Mouse (Mus musculus): Measurements from ENCODE around the gene Med12l. TPM values are rescaled to one million over a fixed set of nuclear protein-coding genes. Genes with fewer than 3 reads are reported as not detected.
A peak's percentile ranks its signal among the peaks of the same experiment; 100 is the strongest.

Med12l gene
- polyA plus RNA-seq, 1 experiment, result not detected

- H3K27me3 ChIP-seq (ENCODE audit: control insufficient read depth), result no peaks in the 10 kb centered on the region
- H3K4me1 ChIP-seq (ENCODE audit: control insufficient read depth), result no peaks in the 10 kb centered on the region
- no peaks in the 10 kb centered on the region for H3K36me3 ChIP-seq (ENCODE audit: control insufficient read depth)
- no peak overlapping the region for H3K4me3 ChIP-seq (replicated peaks)
- H3K9me3 ChIP-seq (ENCODE audit: control insufficient read depth, low read length), result no peaks in the 10 kb centered on the region
- no peak for TF ChIP-seq GATA1 (IDR thresholded peaks at IDR 0.05; ENCODE audit: low read length)
- TF ChIP-seq TAL1 (IDR thresholded peaks at IDR 0.05; ENCODE audit: low read length), result no peak
These were observed 171.2 kb downstream of the Med12l start for GRCm38 (mm10) chr3:59176871-59177270.

DNA sequence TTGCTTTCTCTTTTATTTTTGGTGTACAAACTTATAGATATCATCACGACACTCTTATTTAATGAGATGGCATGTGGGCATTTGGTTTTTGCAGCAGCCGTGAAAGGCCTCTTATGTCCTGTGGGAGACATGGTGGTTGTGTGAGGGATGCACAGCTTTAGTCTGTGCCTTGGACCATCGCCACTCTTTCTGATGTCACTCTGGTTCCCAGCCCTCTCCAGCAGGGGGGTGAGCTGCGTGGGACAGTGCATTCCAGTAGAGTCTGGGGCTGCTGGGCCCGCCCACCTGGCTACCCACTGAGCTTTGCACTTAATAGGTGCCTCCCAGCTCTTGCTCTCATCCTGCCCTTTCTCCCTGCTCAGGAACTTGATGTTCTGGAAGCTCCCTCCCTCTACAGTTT is 175.5 kb downstream of the Med12l start:
- H3K27me3 ChIP-seq (ENCODE audit: control insufficient read depth), result no peaks in the 10 kb centered on the region
- H3K4me3 ChIP-seq (replicated peaks), result no peak overlapping the region
- no peaks in the 10 kb centered on the region for H3K36me3 ChIP-seq (ENCODE audit: control insufficient read depth)
- no peaks in the 10 kb centered on the region for H3K4me1 ChIP-seq (ENCODE audit: control insufficient read depth)
- TF ChIP-seq GATA1 (IDR thresholded peaks at IDR 0.05; ENCODE audit: low read length), result no peak
- no peak for TF ChIP-seq TAL1 (IDR thresholded peaks at IDR 0.05; ENCODE audit: low read length)
- H3K9me3 ChIP-seq (ENCODE audit: control insufficient read depth, low read length), result no peaks in the 10 kb centered on the region

GRCm38 (mm10) chr3:59182129-59182528 is 176.5 kb downstream of the Med12l start:
- Histone ChIP-seq H3K4me1 (ENCODE audit: control insufficient read depth) (no peaks in the 10 kb centered on the region), H3K27me3 (ENCODE audit: control insufficient read depth) (no peaks in the 10 kb centered on the region), H3K36me3 (ENCODE audit: control insufficient read depth) (no peaks in the 10 kb centered on the region), H3K4me3 (replicated peaks) (no peak overlapping the region), H3K9me3 (ENCODE audit: control insufficient read depth, low read length) (no peaks in the 10 kb centered on the region)
- no peak for TF ChIP-seq GATA1 (IDR thresholded peaks at IDR 0.05; ENCODE audit: low read length)
- TF ChIP-seq TAL1 (IDR thresholded peaks at IDR 0.05; ENCODE audit: low read length), result no peak

DNA sequence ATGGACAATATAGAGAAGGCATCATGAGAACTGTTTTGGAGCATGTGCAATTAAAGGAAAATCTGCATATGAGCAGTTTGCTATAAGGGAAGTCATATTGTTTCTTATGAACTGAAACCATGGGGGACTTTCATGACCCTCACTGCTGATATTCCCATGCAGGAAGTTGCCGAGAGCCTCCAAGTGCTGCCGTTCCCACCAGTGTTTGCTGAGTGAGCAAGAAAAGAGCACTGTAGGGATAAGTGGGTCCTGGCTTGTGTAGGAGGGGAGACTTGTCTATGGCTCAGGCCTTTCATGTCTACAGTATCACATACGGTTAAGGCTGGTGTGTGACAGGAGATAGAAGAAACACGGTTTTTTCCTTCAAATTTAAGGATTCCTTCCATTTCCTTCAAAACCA is 180.0 kb downstream of the Med12l start:
- TF ChIP-seq TAL1 (IDR thresholded peaks at IDR 0.05; ENCODE audit: low read length), result no peak
- no peak for TF ChIP-seq GATA1 (IDR thresholded peaks at IDR 0.05; ENCODE audit: low read length)

GRCm38 (mm10) chr3:59187336-59187735 is 181.7 kb downstream of the Med12l start:
- Histone ChIP-seq H3K4me1 (ENCODE audit: control insufficient read depth) (no peaks in the 10 kb centered on the region), H3K9me3 (ENCODE audit: control insufficient read depth, low read length) (no peaks in the 10 kb centered on the region), H3K4me3 (replicated peaks) (no peak overlapping the region), H3K36me3 (ENCODE audit: control insufficient read depth) (no peaks in the 10 kb centered on the region), H3K27me3 (ENCODE audit: control insufficient read depth) (no peaks in the 10 kb centered on the region)
- TF ChIP-seq GATA1 (IDR thresholded peaks at IDR 0.05; ENCODE audit: low read length), result no peak
- TF ChIP-seq TAL1 (IDR thresholded peaks at IDR 0.05; ENCODE audit: low read length), result no peak

More for the DNA sequence above, 180.0 kb downstream of the Med12l start:
- H3K36me3 ChIP-seq (ENCODE audit: control insufficient read depth), result no peaks in the 10 kb centered on the region
- no peaks in the 10 kb centered on the region for H3K27me3 ChIP-seq (ENCODE audit: control insufficient read depth)
- H3K4me1 ChIP-seq (ENCODE audit: control insufficient read depth), result no peaks in the 10 kb centered on the region
- no peaks in the 10 kb centered on the region for H3K9me3 ChIP-seq (ENCODE audit: control insufficient read depth, low read length)
- H3K4me3 ChIP-seq (replicated peaks), result no peak overlapping the region

DNA sequence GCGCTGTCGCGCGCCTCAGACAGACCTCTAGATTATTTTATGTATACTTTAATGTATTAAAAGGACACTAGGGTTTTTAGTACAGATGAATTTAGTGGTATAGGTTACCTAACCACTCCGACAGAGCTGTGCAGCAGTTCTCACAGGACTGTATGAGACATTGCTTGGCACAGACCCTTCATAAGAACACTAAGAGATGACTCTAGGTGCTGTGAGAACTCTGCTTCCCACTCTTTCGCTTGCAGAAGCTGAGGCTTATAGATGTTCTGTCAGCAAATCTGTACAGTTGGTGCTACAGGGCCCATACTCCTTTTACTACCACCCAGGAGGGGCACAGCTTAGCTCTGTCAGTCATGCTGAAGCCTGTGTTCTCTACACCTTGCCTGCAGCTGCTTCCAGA is 186.0 kb downstream of the Med12l start:
- H3K9me3 ChIP-seq (ENCODE audit: control insufficient read depth, low read length), result no peaks in the 10 kb centered on the region
- TF ChIP-seq TAL1 (IDR thresholded peaks at IDR 0.05; ENCODE audit: low read length) (0 out of 3 replicates have a peak, but pooled peaks have one; percentile 3), GATA1 (IDR thresholded peaks at IDR 0.05; ENCODE audit: low read length) (no peak)

GRCm38 (mm10) chr3:59194099-59194498 is 188.5 kb downstream of the Med12l start:
- no peaks in the 10 kb centered on the region for H3K4me1 ChIP-seq (ENCODE audit: control insufficient read depth)
- no peaks in the 10 kb centered on the region for H3K9me3 ChIP-seq (ENCODE audit: control insufficient read depth, low read length)
- H3K4me3 ChIP-seq (replicated peaks), result no peak overlapping the region
- no peaks in the 10 kb centered on the region for H3K36me3 ChIP-seq (ENCODE audit: control insufficient read depth)
- no peak for TF ChIP-seq TAL1 (IDR thresholded peaks at IDR 0.05; ENCODE audit: low read length)
- TF ChIP-seq GATA1 (IDR thresholded peaks at IDR 0.05; ENCODE audit: low read length), result no peak
- no peaks in the 10 kb centered on the region for H3K27me3 ChIP-seq (ENCODE audit: control insufficient read depth)

More for the DNA sequence above, 186.0 kb downstream of the Med12l start:
- Histone ChIP-seq H3K4me3 (replicated peaks) (no peak overlapping the region), H3K27me3 (ENCODE audit: control insufficient read depth) (no peaks in the 10 kb centered on the region), H3K36me3 (ENCODE audit: control insufficient read depth) (no peaks in the 10 kb centered on the region), H3K4me1 (ENCODE audit: control insufficient read depth) (no peaks in the 10 kb centered on the region)

DNA sequence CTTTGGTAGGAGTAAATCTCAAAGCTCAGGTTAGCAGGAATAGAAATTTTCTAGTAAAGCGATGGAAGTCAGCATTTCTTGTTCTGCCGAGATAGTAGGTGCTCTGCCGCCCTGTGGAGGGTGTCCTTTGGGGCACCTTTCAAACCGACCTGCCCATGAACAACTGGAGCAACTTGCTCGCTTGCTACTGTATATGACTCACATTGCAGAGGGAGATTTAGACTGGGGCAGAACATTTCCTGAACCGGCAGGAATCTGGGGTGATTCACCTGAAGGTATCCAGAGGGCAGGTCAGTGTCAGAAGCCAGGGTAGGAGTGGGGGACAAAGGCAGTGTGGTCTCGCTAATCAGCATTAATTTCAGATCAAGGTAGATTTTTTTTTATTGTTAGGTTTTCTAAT is 189.3 kb downstream of the Med12l start, which contains the start of gene Gpr87:
TSS of gene Gpr87 (minus strand) at position 167 of the 400 bp plus-strand sequence.
- Histone ChIP-seq H3K4me1 (ENCODE audit: control insufficient read depth) (no peaks in the 10 kb centered on the region), H3K36me3 (ENCODE audit: control insufficient read depth) (no peaks in the 10 kb centered on the region)
- TF ChIP-seq TAL1 (IDR thresholded peaks at IDR 0.05; ENCODE audit: low read length) (no peak), GATA1 (IDR thresholded peaks at IDR 0.05; ENCODE audit: low read length) (no peak)

DNA sequence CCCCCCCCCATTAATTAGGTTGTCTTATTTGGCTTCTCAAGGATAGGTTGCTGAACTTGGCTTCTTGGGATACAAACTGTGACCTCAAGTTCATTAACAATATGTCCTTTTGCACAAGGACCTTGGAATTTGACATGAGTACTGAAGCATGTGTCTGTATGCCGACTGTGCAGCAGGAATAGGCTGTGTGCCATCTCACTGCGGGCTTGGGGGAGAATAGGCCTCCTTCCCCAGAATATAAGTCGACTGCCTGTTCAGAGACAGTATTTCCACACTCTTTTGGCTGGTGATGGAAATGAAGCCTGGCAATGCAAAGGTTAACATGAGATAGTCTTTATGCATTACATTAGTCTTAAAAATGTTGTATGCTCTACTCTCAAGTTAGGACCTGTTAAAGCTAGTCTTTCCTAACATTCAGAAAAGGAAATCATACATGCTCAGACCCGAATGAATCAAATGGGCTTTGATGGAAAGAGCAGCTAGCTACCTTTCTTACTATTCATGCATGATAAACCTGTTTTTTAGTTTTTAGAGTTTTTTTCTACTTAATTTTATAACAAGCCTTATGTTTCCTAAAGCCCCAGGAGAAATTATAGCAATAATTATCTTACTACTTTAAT is 191.8 kb downstream of the Med12l start:
- Histone ChIP-seq H3K9me3 (ENCODE audit: control insufficient read depth, low read length) (no peaks in the 10 kb centered on the region), H3K27me3 (ENCODE audit: control insufficient read depth) (no peaks in the 10 kb centered on the region), H3K4me1 (ENCODE audit: control insufficient read depth) (no peaks in the 10 kb centered on the region), H3K36me3 (ENCODE audit: control insufficient read depth) (no peaks in the 10 kb centered on the region), H3K4me3 (replicated peaks) (no peak overlapping the region)
- no peak for TF ChIP-seq GATA1 (IDR thresholded peaks at IDR 0.05; ENCODE audit: low read length)
- TF ChIP-seq TAL1 (IDR thresholded peaks at IDR 0.05; ENCODE audit: low read length), result no peak

More for the DNA sequence above, 189.3 kb downstream of the Med12l start, which contains the start of gene Gpr87:
- H3K27me3 ChIP-seq (ENCODE audit: control insufficient read depth), result no peaks in the 10 kb centered on the region
- H3K4me3 ChIP-seq (replicated peaks), result no peak within 1 kb of the TSS
- no peaks in the 10 kb centered on the region for H3K9me3 ChIP-seq (ENCODE audit: control insufficient read depth, low read length)

All from erythroblast, embryonic 14.5 days (primary cell).